Mouse (Mus musculus): ENCODE measurements around the gene Cldn18. TPM values are rescaled to one million over a fixed set of nuclear protein-coding genes. Genes with fewer than 3 reads are reported as not detected.

The Cldn18 gene
- polyA plus RNA-seq, 1 experiment from 2014 or later = 0.17 TPM

- Histone ChIP-seq H3K4me1 (ENCODE audit: control insufficient read depth, low read depth, low read length) (no peaks in the 10 kb centered on the region), H3K9ac (ENCODE audit: low read depth, low read length) (no peak overlapping the region), H3K9me3 (replicated peaks; ENCODE audit: control insufficient read depth, low read length) (no peaks in the 10 kb centered on the region), H3K4me3 (ENCODE audit: low read depth, low read length) (no peak overlapping the region), H3K27ac (ENCODE audit: low read length) (no peak overlapping the region), H3K4me2 (ENCODE audit: low read depth, low read length) (no peak overlapping the region), H3K36me3 (ENCODE audit: control insufficient read depth, insufficient read depth) (no peaks in the 10 kb centered on the region), H3K27me3 (ENCODE audit: control insufficient read depth, insufficient read depth, low read depth, low read length) (no peaks in the 10 kb centered on the region)
- no peak for ATAC-seq (ENCODE audit: low read depth)
- 67% methylated on average over 10 of the region's 10 CpGs for WGBS (ENCODE audit: insufficient replicate concordance)
Observed at GRCm38 (mm10) chr9:99662887-99663286, 54.2 kb downstream of the Cldn18 start.

DNA sequence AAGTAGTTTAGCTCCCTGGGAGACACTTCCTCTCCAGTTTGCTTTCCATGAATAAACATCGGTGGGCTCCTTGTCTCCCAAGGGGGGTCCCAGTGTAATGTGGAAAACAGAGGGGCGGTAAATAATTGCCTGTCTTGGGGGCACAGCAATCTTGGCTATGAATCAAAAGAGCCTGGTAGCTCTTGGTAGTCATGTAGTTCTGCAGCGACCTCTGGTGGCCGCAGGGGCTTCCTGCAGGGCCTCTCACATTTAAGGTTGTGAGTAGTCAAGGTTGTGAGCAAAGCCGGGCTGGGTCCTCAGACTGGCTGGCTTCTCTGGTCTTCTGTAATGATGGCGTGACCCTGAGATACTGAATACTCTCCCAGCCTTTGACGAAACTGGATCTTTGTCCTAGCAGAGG lies 54.7 kb downstream of the Cldn18 start:
- Histone ChIP-seq H3K9ac (ENCODE audit: low read depth, low read length) (no peak overlapping the region), H3K27me3 (ENCODE audit: control insufficient read depth, insufficient read depth, low read depth, low read length) (no peaks in the 10 kb centered on the region), H3K36me3 (ENCODE audit: control insufficient read depth, insufficient read depth) (no peaks in the 10 kb centered on the region), H3K27ac (ENCODE audit: low read length) (no peak overlapping the region), H3K4me3 (ENCODE audit: low read depth, low read length) (no peak overlapping the region), H3K4me1 (ENCODE audit: control insufficient read depth, low read depth, low read length) (no peaks in the 10 kb centered on the region), H3K9me3 (replicated peaks; ENCODE audit: control insufficient read depth, low read length) (no peaks in the 10 kb centered on the region), H3K4me2 (ENCODE audit: low read depth, low read length) (no peak overlapping the region)
- 21% methylated on average over 7 of the region's 7 CpGs for WGBS (ENCODE audit: insufficient replicate concordance)
- no peak for ATAC-seq (ENCODE audit: low read depth)

DNA sequence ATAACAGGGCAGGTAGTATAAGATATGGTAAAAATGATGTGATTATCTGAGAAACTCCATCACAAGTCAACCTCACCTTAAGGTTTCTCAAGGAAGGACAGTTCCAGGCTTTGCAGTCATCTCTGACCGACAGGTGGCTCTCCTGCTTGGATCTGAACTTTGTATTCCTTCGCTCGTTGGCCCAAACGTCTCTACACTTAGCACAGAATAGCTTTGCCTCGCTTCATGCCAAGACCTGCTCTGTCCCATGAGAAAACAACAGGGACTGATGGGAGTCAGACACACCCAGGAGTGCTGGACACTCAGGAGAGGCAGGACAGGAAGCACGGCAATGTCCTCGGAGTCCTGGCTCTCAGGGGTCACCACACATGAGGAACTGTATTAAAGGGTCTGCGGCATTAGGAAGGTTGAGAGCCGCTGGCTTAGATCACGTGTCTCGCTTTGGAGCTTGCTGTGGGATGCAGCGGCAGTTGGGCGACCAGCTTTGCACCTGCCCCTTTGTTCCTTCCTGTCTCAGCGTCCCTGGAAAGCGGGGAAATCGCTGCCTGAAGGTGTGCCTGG lies 55.4 kb downstream of the Cldn18 start:
- H3K27ac ChIP-seq (ENCODE audit: low read length) = no peak overlapping the region
- H3K27me3 ChIP-seq (ENCODE audit: control insufficient read depth, insufficient read depth, low read depth, low read length) = no peaks in the 10 kb centered on the region
- no peaks in the 10 kb centered on the region for H3K4me1 ChIP-seq (ENCODE audit: control insufficient read depth, low read depth, low read length)
- no peaks in the 10 kb centered on the region for H3K9me3 ChIP-seq (replicated peaks; ENCODE audit: control insufficient read depth, low read length)
- H3K4me2 ChIP-seq (ENCODE audit: low read depth, low read length) = no peak overlapping the region
- no peak for ATAC-seq (ENCODE audit: low read depth)
- no peaks in the 10 kb centered on the region for H3K36me3 ChIP-seq (ENCODE audit: control insufficient read depth, insufficient read depth)
- no peak overlapping the region for H3K4me3 ChIP-seq (ENCODE audit: low read depth, low read length)
- H3K9ac ChIP-seq (ENCODE audit: low read depth, low read length) = no peak overlapping the region
- 61% methylated on average over 16 of the region's 16 CpGs for WGBS (ENCODE audit: insufficient replicate concordance)

GRCm38 (mm10) chr9:99660756-99661155 lies 56.3 kb downstream of the Cldn18 start:
- Histone ChIP-seq H3K9ac (ENCODE audit: low read depth, low read length) (no peak overlapping the region), H3K27ac (ENCODE audit: low read length) (no peak overlapping the region), H3K4me3 (ENCODE audit: low read depth, low read length) (no peak overlapping the region), H3K4me2 (ENCODE audit: low read depth, low read length) (no peak overlapping the region), H3K36me3 (ENCODE audit: control insufficient read depth, insufficient read depth) (no peaks in the 10 kb centered on the region), H3K9me3 (replicated peaks; ENCODE audit: control insufficient read depth, low read length) (no peaks in the 10 kb centered on the region), H3K4me1 (ENCODE audit: control insufficient read depth, low read depth, low read length) (no peaks in the 10 kb centered on the region), H3K27me3 (ENCODE audit: control insufficient read depth, insufficient read depth, low read depth, low read length) (no peaks in the 10 kb centered on the region)
- 62% methylated on average over 10 of the region's 10 CpGs for WGBS (ENCODE audit: insufficient replicate concordance)
- ATAC-seq (ENCODE audit: low read depth) = no peak

DNA sequence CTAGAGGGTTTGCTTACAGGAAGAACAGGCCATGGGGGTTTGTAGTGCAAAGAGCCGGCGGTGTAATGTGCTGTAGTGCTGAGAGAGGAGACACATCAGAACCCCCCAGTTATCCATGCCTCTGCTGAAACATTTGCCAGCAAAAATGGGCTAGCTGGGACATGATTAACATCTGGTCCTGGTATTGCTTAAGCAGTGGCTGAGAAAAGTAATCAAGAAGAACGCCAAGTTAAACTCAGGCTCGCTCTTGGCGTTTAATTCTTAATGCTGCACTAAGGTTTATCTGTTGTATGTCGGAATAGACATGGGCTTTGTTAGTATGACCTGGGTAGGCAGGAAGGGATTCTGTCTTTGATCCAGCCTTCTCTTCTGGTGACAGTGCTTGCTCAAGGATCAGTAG lies 71.0 kb downstream of the Cldn18 start:
- Histone ChIP-seq H3K4me2 (ENCODE audit: low read depth, low read length) (no peak overlapping the region), H3K9ac (ENCODE audit: low read depth, low read length) (no peak overlapping the region), H3K4me1 (ENCODE audit: control insufficient read depth, low read depth, low read length) (no peaks in the 10 kb centered on the region), H3K9me3 (replicated peaks; ENCODE audit: control insufficient read depth, low read length) (no peaks in the 10 kb centered on the region), H3K27ac (ENCODE audit: low read length) (no peak overlapping the region), H3K36me3 (ENCODE audit: control insufficient read depth, insufficient read depth) (no peaks in the 10 kb centered on the region), H3K4me3 (ENCODE audit: low read depth, low read length) (no peak overlapping the region), H3K27me3 (ENCODE audit: control insufficient read depth, insufficient read depth, low read depth, low read length) (no peaks in the 10 kb centered on the region)
- 77% methylated on average over 6 of the region's 6 CpGs for WGBS (ENCODE audit: insufficient replicate concordance)
- ATAC-seq (ENCODE audit: low read depth) = no peak

DNA sequence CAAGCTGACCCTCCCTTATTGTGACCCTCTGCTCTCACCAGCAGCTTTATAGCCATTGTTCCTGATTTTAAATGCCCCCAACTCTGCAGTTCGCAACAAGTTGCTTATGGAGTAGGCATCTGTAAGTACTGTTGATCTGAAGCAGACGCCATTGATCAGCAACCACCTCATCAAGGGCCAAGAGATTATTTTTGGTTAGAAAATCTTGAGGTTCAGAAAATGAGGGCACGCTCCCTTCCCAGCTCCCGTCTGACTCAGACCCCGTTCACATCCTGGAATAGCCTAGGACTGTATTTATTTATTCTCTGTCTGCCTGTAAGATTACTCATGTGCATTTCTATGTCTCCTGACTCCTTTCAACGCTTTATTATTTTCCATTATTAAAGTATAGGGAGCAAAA lies 71.7 kb downstream of the Cldn18 start:
- Histone ChIP-seq H3K27me3 (ENCODE audit: control insufficient read depth, insufficient read depth, low read depth, low read length) (no peaks in the 10 kb centered on the region), H3K4me2 (ENCODE audit: low read depth, low read length) (no peak overlapping the region), H3K9ac (ENCODE audit: low read depth, low read length) (no peak overlapping the region), H3K4me1 (ENCODE audit: control insufficient read depth, low read depth, low read length) (no peaks in the 10 kb centered on the region), H3K4me3 (ENCODE audit: low read depth, low read length) (no peak overlapping the region), H3K27ac (ENCODE audit: low read length) (no peak overlapping the region), H3K36me3 (ENCODE audit: control insufficient read depth, insufficient read depth) (no peaks in the 10 kb centered on the region), H3K9me3 (replicated peaks; ENCODE audit: control insufficient read depth, low read length) (no peaks in the 10 kb centered on the region)
- no peak for ATAC-seq (ENCODE audit: low read depth)
- 74% methylated on average over 6 of the region's 6 CpGs for WGBS (ENCODE audit: insufficient replicate concordance)

DNA sequence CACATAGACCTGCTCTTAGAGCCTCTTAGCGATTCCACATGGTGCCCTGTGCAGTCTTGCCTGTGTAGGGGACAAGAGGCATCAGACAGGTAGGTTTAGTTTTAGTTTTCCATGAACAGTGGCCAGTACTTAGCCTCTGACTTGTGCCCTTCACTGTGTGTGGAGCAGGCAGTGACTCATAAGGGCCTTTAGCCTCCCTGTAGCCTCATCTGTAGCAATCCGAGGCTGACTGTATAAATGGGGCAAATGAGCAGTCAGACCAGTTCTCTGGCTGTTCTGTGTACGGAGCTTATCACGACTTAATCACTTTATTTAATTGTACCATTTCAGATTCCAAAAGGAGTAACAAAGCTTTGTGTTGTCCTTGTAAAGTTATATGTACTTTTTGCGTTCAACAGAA lies 77.1 kb downstream of the Cldn18 start:
- Histone ChIP-seq H3K9ac (ENCODE audit: low read depth, low read length) (no peak overlapping the region), H3K27me3 (ENCODE audit: control insufficient read depth, insufficient read depth, low read depth, low read length) (no peaks in the 10 kb centered on the region), H3K27ac (ENCODE audit: low read length) (no peak overlapping the region), H3K36me3 (ENCODE audit: control insufficient read depth, insufficient read depth) (no peaks in the 10 kb centered on the region), H3K4me3 (ENCODE audit: low read depth, low read length) (no peak overlapping the region), H3K9me3 (replicated peaks; ENCODE audit: control insufficient read depth, low read length) (no peaks in the 10 kb centered on the region), H3K4me2 (ENCODE audit: low read depth, low read length) (no peak overlapping the region), H3K4me1 (ENCODE audit: control insufficient read depth, low read depth, low read length) (no peaks in the 10 kb centered on the region)
- ATAC-seq (ENCODE audit: low read depth) = no peak
- 57% methylated on average over 5 of the region's 5 CpGs for WGBS (ENCODE audit: insufficient replicate concordance)

Other genes starting within 250 kb of the Cldn18 start
- 8.3 and 8.9 TPM in 2 replicates for gene Armc8, start 148.4 kb downstream of the Cldn18 start, polyA plus RNA-seq (2015; fragmentation: Nextera tagmentation; extraction: Ambion mirVana)
- 13.9 and 15.8 TPM in 2 replicates for gene Dbr1, start 141.5 kb downstream of the Cldn18 start, polyA plus RNA-seq (2015; fragmentation: Nextera tagmentation; extraction: Ambion mirVana)
- not detected in 2 replicates for gene A4gnt, start 104.8 kb downstream of the Cldn18 start, polyA plus RNA-seq (2015; fragmentation: Nextera tagmentation; extraction: Ambion mirVana)
- 0.54 and 0.71 TPM in 2 replicates for gene Dzip1l, start 87.8 kb downstream of the Cldn18 start, polyA plus RNA-seq (2015; fragmentation: Nextera tagmentation; extraction: Ambion mirVana)
- not detected in 2 replicates for gene Sox14, start 158.9 kb upstream of the Cldn18 start, polyA plus RNA-seq (2015; fragmentation: Nextera tagmentation; extraction: Ambion mirVana)